Mouse (Mus musculus) heart, embryonic 12.5 days (tissue): ENCODE measurements around the gene Col24a1. TPM values are rescaled to one million over a fixed set of nuclear protein-coding genes. Genes with fewer than 3 reads are reported as not detected.

ENCODE experiments used
- ATAC-seq: fragments of 200-750 bp; cut with Nextera tagmentation; 2 replicates; pipeline ENCODE4 v1.8.0; 2017; ENCODE audit warnings: moderate TSS enrichment, moderate library complexity; ENCODE audit not compliant: insufficient number of reproducible peaks, low FRiP score
- H3K27ac ChIP-seq: fragments of 300-500 bp; sonication (generic); 2 replicates; pipeline ENCODE4 v1.5.1; 2016; ENCODE audit warnings: mild to moderate bottlenecking, moderate library complexity; ENCODE audit not compliant: poor library complexity, severe bottlenecking
- H3K27me3 ChIP-seq: fragments of 300-500 bp; sonication (generic); replicated peaks from 2 replicates; pipeline ENCODE4 v1.6.1; 2016; ENCODE audit warnings: mild to moderate bottlenecking, moderate library complexity
- H3K36me3 ChIP-seq: fragments of 300-500 bp; sonication (generic); 2 replicates; pipeline ENCODE4 v1.6.1; 2016; ENCODE audit warnings: mild to moderate bottlenecking, moderate library complexity
- H3K4me1 ChIP-seq: fragments of 300-500 bp; sonication (generic); replicated peaks from 2 replicates; pipeline ENCODE4 v1.6.1; 2016; ENCODE audit warnings: mild to moderate bottlenecking
- H3K4me2 ChIP-seq: fragments of 300-500 bp; sonication (generic); 2 replicates; pipeline ENCODE4 v1.6.1; 2016; ENCODE audit warnings: mild to moderate bottlenecking, moderate library complexity
- H3K4me3 ChIP-seq: fragments of 300-500 bp; sonication (generic); 2 replicates; pipeline ENCODE4 v1.5.1; 2016; ENCODE audit warnings: mild to moderate bottlenecking
- H3K9ac ChIP-seq: fragments of 300-500 bp; sonication (generic); 2 replicates; pipeline ENCODE4 v1.6.1; 2016; ENCODE audit warnings: mild to moderate bottlenecking, moderate library complexity
- H3K9me3 ChIP-seq: fragments of 300-500 bp; sonication (generic); replicated peaks from 2 replicates; pipeline ENCODE4 v1.6.1; 2016; ENCODE audit warnings: mild to moderate bottlenecking, moderate library complexity
- WGBS: fragments of 180-500 bp; shearing (Covaris S2); methylation state at CpG from one replicate; pipeline ENCODE4 v1.1.7; 2016; 5-methylcytosine and 5-hydroxymethylcytosine counted together
- polyA plus RNA-seq: library from polyadenylated mRNA; unstranded; fragments of >200 nt; fragmentation: Nextera tagmentation; extraction: Ambion mirVana; gene quantifications from 2 replicates; pipeline ENCODE4 v1.2.1, GENCODE M21; 2016

Gene Col24a1
- polyA plus RNA-seq, 1 experiment from 2014 or later = 0.80 TPM

DNA sequence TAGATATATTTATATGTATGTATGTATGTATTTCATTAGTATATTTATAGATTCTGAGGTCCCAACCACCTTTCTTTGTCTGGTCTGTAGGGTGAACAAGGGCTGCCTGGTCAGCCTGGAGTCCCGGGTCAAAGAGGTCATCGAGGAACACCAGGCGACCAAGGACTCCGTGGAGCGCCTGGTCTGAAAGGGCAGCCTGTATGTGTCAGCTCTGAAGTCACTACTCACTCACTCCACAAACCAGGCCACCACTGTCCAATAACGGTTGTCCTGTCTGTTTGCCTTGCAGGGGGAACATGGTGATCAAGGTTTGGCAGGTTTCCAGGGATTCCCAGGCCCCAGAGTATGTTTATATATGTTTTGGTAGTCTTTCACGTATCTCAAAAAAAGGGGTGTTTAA, 216.3 kb downstream of the Col24a1 start:
- WGBS = 74% methylated on average over 7 of the region's 7 CpGs

DNA sequence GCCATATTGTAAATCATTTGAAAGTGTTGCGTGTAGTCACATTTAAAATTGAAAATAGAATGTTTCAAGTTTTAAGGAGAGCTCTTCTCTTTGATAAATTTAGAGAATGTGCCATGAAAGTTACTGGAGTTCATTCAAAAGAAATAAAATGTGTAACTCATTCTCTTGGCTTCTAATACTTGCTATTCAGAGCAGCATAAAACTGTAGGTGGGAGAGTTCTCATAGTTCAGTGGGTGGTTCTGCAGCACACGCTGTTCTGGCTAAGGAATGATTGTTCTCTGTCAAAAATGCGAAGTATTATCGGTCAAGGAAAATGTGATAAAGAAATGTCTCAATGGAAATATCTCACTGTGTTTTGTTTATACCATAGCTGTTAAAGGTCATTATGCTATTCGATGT, 221.9 kb downstream of the Col24a1 start:
- H3K4me2 ChIP-seq = no peak overlapping the region
- no peak overlapping the region for H3K9ac ChIP-seq
- ATAC-seq = no peak
- no peaks in the 10 kb centered on the region for H3K36me3 ChIP-seq
- H3K4me3 ChIP-seq = no peak overlapping the region
- 71% methylated on average over 5 of the region's 5 CpGs for WGBS
- H3K9me3 ChIP-seq = no peaks in the 10 kb centered on the region
- no peaks in the 10 kb centered on the region; the same call in 1 of the 2 replicates for H3K4me1 ChIP-seq
- H3K27ac ChIP-seq = no peak overlapping the region
- H3K27me3 ChIP-seq = no peaks in the 10 kb centered on the region

More for the DNA sequence above, 216.3 kb downstream of the Col24a1 start:
- H3K9ac ChIP-seq = no peak overlapping the region
- H3K27ac ChIP-seq = no peak overlapping the region
- no peaks in the 10 kb centered on the region for H3K9me3 ChIP-seq
- no peak for ATAC-seq
- no peaks in the 10 kb centered on the region for H3K4me1 ChIP-seq
- H3K4me3 ChIP-seq = no peak overlapping the region
- no peak overlapping the region for H3K4me2 ChIP-seq
- no peaks in the 10 kb centered on the region for H3K36me3 ChIP-seq
- no peaks in the 10 kb centered on the region for H3K27me3 ChIP-seq

DNA sequence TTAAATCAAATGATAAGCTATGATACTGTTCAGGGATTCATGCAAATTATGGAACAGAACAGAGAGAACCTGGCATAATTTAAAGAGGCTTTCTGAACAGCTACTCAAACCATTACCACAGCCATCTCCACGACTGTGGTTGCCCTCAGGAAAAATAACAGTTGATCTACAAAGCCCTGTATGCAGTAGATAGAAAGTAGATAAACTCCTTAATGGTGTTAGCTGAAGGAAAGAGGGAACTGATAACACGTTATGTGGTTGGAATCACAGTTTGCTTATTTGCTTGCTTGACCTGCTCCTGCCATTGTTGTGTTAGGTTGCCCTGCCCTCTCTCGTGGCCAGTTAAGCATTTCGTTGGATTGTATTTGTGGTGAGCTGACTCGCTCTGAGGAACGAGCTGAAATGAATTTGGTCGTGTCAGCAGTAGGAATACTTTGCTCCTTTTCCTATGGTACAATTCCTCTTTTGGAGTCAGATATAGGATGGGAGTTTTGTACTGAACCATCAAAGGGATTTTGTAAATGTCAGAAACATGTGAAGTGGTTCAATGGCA, 229.3 kb downstream of the Col24a1 start:
- no peak overlapping the region for H3K4me2 ChIP-seq
- no peaks in the 10 kb centered on the region for H3K27me3 ChIP-seq
- WGBS = 42% methylated on average over 7 of the region's 7 CpGs
- no peak overlapping the region for H3K4me3 ChIP-seq
- H3K4me1 ChIP-seq = no peaks in the 10 kb centered on the region; the same call in 1 of the 2 replicates
- no peak overlapping the region for H3K9ac ChIP-seq
- no peak overlapping the region for H3K27ac ChIP-seq
- no peak for ATAC-seq
- peaks cover 2% of the 10 kb centered on the region; the same call in 1 of the 2 replicates for H3K9me3 ChIP-seq
- H3K36me3 ChIP-seq = no peaks in the 10 kb centered on the region

DNA sequence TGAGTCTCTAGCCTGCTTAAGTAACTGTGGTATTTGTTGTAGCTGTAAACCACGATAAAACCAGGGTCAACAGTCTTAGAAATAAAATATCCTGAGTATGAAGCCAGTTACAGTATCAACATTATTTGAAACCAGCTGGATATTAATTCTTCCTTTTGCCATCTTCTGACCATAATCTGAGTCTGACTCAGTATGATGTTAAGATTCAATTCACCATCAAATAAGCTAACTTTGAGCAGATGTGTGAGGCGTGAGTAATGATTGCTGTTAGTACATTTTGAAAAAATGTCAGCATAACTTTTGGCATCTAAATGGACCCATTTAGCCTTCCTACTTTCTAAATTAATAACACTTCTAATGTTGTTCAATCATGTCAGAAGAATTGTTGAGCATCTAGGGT, 230.0 kb downstream of the Col24a1 start:
- no peak for ATAC-seq
- Histone ChIP-seq H3K4me3 (no peak overlapping the region), H3K27ac (no peak overlapping the region), H3K4me1 (no peaks in the 10 kb centered on the region), H3K36me3 (no peaks in the 10 kb centered on the region), H3K9ac (no peak overlapping the region), H3K27me3 (no peaks in the 10 kb centered on the region), H3K9me3 (peaks cover 2% of the 10 kb centered on the region; the same call in 1 of the 2 replicates), H3K4me2 (no peak overlapping the region)
- WGBS = 72% methylated on average over 2 of the region's 2 CpGs

DNA sequence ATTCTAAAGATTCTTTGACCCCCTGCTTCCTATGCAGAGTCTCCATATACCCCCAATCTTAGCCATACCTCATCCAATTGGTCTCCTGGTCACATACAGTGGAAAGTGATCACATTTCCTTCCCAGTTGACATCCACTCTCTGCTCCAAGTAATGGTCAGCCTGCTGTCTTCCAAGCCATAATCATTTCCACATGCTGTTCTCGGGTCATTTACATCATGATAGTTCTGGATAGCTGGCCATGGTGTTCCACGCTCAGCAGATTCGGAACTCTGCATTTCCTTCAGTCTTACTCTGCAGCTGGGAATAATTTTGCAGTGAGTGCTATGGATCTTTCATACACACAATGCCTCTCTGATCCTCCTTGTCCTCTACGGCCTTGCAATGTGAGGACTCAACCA, 233.0 kb downstream of the Col24a1 start:
- no peak overlapping the region for H3K4me3 ChIP-seq
- no peak overlapping the region for H3K4me2 ChIP-seq
- ATAC-seq = no peak
- H3K27ac ChIP-seq = no peak overlapping the region
- no peaks in the 10 kb centered on the region for H3K9me3 ChIP-seq
- H3K27me3 ChIP-seq = no peaks in the 10 kb centered on the region
- WGBS = 75% methylated on average over 4 of the region's 4 CpGs
- H3K9ac ChIP-seq = no peak overlapping the region
- H3K4me1 ChIP-seq = no peaks in the 10 kb centered on the region
- no peaks in the 10 kb centered on the region for H3K36me3 ChIP-seq

DNA sequence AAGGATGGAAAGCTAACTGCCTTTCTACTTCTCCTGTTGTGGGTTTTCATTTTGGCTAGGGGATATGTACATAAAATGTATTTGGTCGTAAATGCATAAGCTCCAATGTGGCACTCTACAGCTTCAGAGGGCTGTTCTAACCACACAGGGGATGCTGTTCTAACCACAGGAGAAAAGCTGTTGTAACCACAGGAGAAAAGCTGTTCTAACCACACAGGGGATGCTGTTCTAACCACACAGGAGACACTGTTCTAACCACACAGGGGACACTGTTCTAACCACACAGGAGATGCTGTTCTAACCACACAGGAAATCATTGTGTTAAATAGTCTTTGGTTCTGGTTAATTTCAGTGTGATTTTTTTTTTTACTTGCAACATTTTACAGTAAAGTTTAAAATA, 245.6 kb downstream of the Col24a1 start:
- Histone ChIP-seq H3K27me3 (no peaks in the 10 kb centered on the region), H3K4me1 (no peaks in the 10 kb centered on the region; the same call in 1 of the 2 replicates), H3K36me3 (no peaks in the 10 kb centered on the region), H3K27ac (no peak overlapping the region), H3K9me3 (no peaks in the 10 kb centered on the region), H3K4me2 (no peak overlapping the region), H3K4me3 (no peak overlapping the region), H3K9ac (no peak overlapping the region)
- 89% methylated on average over 1 of the region's 1 CpGs for WGBS
- no peak for ATAC-seq

DNA sequence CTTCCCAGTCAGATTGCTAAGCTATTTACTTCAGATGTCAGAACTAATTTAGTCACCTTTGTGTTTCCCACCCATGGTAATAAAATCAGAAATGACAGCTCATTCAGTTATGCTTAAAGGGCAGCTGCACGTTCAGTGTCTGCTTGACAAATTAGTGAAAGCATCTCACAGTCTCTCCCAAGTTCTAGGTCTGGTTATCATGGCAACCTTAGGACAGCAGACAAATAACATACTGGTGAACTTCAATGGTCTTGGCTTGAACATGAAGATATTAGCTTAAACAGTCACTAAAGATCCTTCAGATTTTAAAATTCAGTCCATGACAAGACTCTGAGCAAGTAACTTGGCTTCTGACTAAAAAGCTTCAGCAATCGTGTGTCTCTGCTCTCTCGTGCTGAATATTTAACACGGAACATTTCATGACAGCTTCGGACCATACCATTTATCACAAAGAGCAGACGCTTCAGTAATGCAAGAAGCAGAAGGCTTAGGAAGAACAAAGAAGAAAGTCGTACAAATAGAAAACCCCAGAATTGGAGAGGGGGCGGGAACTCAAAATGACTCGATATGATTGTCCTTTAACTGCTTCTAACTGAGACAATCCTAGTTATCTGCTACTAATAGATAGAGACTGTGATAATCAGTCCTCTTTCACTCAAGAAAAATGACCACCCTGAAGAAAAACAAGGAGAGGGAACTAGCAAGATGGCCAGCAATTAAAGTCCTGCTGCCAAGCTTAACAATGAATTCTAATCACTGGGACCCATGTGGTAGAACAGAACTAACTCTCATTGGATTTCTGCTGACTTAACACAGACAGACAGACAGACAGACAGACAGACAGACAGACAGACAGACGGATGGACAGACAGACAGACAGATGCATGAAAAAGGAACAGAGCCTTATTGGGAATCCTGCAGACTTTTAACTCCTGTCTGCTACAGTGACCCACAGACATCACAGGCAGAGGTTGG, 256.5 kb downstream of the Col24a1 start:
- 78% methylated on average over 10 of the region's 10 CpGs for WGBS
- Histone ChIP-seq H3K9me3 (no peaks in the 10 kb centered on the region), H3K27ac (no peak overlapping the region), H3K4me2 (no peak overlapping the region), H3K4me1 (no peaks in the 10 kb centered on the region), H3K9ac (no peak overlapping the region), H3K27me3 (no peaks in the 10 kb centered on the region), H3K36me3 (no peaks in the 10 kb centered on the region), H3K4me3 (no peak overlapping the region)
- no peak for ATAC-seq

DNA sequence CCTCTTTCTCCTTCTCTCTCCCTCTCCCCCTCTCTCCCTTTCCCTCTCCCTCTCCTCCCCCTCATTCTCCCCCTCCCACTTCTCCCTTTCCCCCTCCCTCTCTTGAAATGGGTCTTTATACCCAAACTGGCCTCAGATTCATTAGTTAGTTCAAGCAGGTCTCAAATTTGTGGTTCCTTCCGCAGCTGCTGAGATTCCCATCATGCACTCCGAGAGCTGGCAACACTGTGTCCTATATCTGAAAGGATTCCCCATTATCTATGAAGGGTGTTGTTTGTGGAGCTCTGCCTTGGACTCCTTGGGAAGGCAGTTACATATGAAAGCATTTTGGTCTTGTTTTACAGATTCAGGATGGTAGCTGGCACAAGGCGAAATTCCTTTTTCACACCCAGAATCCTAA, 257.9 kb downstream of the Col24a1 start:
- H3K4me3 ChIP-seq = no peak overlapping the region
- H3K36me3 ChIP-seq = no peaks in the 10 kb centered on the region
- no peak for ATAC-seq
- H3K9me3 ChIP-seq = no peaks in the 10 kb centered on the region
- H3K27ac ChIP-seq = no peak overlapping the region
- WGBS = 80% methylated on average over 3 of the region's 3 CpGs
- H3K9ac ChIP-seq = no peak overlapping the region
- H3K27me3 ChIP-seq = no peaks in the 10 kb centered on the region
- no peak overlapping the region for H3K4me2 ChIP-seq
- H3K4me1 ChIP-seq = no peaks in the 10 kb centered on the region

DNA sequence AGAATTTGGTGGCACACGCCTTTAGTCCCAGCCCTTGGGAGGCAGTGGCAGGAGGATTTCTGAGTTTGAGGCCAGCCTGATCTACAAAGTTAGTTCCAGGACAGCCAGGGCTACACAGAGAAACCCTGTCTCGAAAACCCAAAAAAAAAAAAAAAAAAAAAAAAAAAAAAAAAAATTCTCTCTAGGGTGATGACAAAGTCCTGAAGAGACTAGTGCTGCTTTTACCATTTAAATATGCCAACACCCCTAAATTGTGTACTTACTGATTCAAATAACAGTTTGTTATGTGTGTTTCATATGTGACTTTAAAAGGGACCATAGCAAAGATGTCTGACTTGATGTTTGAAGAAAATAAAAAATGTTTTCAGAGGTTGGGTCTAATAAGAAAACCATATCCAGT, 262.1 kb downstream of the Col24a1 start:
- no peaks in the 10 kb centered on the region for H3K9me3 ChIP-seq
- no peaks in the 10 kb centered on the region for H3K4me1 ChIP-seq
- no peak overlapping the region for H3K4me3 ChIP-seq
- H3K27me3 ChIP-seq = no peaks in the 10 kb centered on the region
- no peaks in the 10 kb centered on the region for H3K36me3 ChIP-seq
- no peak overlapping the region for H3K9ac ChIP-seq
- no peak overlapping the region for H3K27ac ChIP-seq
- ATAC-seq = no peak
- no peak overlapping the region for H3K4me2 ChIP-seq
- 67% methylated on average over 2 of the region's 2 CpGs for WGBS

DNA sequence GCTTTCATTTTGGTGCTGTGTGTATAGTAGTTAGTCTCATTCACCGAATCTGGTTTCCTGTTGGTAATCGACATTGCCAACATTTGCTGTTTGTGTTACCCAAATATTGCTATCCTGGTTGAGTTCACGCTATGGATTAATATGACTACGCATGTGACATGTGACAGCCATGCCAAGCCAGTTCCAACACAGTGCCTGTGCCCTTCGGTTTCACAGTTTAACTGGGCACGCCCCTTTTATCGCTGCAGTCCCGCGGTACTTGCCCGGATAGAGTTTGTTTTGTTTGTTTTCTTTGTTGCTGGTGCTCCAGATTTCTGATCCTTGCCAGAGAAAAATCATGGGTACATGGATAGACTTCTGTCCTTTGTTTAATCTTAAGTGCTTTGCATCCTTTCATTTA, 263.9 kb downstream of the Col24a1 start:
- Histone ChIP-seq H3K9me3 (no peaks in the 10 kb centered on the region), H3K27ac (no peak overlapping the region), H3K27me3 (no peaks in the 10 kb centered on the region), H3K9ac (no peak overlapping the region), H3K4me3 (no peak overlapping the region), H3K4me1 (no peaks in the 10 kb centered on the region), H3K36me3 (no peaks in the 10 kb centered on the region), H3K4me2 (no peak overlapping the region)
- no peak for ATAC-seq
- 86% methylated on average over 10 of the region's 10 CpGs for WGBS

DNA sequence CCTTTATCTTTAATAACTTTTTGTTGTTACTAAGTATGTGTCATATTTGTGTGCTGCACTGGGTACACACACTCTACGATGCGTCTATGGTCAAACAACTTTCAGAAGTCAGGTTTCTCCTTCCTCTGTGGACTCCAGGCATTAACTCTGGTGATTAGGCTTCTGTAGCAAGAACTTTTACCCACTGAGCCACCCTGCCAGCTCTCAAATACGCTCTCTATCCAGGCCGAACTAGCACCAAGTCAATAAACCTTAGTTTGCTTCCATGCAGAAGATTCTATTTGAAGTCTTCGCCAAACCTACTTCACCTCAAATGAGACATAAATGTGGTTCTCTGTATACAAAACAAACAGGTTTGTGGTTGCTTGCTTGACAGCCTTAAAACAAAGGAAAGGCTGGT, 267.4 kb downstream of the Col24a1 start:
- Histone ChIP-seq H3K9me3 (0 out of 2 replicates have a peak, but pooled peaks cover 6% of the 10 kb centered on the region), H3K27ac (no peak overlapping the region), H3K9ac (no peak overlapping the region), H3K36me3 (no peaks in the 10 kb centered on the region), H3K4me3 (no peak overlapping the region), H3K4me2 (no peak overlapping the region), H3K27me3 (no peaks in the 10 kb centered on the region), H3K4me1 (no peaks in the 10 kb centered on the region)
- WGBS = 85% methylated on average over 5 of the region's 5 CpGs
- ATAC-seq = no peak
